Mouse (Mus musculus): Measurements from ENCODE around the gene Spry2. TPM values are rescaled to one million over a fixed set of nuclear protein-coding genes. Genes with fewer than 3 reads are reported as not detected.

Spry2 gene
- total RNA-seq (2021) = 36.8 and 38.0 TPM in 2 replicates
- long read RNA-seq, experiment 1, transcript Spry2-201 (2 exons, 2,087 nt) = major isoform, 5 of 7 reads
- long read RNA-seq, experiment 1, partial matches to known transcripts = 0 of 7 reads
- long read RNA-seq, experiment 1, other reads (novel, unspliced or antisense) = 2 of 7 reads
- long read RNA-seq, experiment 2, transcript Spry2-201 (2 exons, 2,087 nt) = major isoform, 7 of 7 reads
- long read RNA-seq, experiment 2, partial matches to known transcripts = 0 of 7 reads
- long read RNA-seq, experiment 2, other reads (novel, unspliced or antisense) = 0 of 7 reads

DNA sequence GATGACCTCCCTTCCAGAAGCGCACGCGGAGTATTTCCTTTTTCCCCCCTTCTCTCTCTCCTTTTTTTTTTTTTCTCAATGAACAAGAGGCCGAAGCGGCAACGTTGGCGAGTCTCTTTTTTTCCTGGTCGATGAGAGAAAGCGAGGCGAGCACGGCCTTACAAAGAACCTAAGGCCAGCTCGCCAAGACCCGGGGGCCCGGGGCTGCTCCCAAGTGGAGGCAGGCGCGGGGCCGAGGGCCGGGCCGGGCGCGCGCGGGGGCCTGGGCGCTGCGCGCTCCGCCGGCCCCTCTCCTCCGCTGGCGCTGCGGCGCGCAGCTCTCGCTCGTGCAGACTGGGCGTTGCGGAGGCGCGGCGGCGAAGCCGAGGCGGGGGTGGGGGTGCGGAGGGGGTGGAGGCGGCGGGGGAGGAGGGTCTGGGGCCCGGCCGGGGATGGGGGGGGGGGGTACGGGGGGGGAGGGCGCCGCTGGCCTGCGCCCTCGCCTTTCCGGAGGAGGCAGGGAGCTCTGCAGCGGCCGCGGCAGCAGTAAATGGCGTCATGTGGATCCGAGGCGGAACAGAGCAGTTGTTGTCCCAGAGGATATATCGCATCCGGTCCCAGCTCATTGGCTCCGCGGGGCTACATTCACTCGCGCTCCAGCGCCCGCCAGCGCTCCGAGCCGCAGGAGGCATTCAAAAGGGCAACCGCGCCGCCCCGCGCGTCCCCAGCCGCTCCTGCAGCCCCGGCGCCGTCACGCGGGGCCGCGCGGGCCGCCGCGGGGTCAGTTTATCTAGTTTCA is at the start of gene Spry2:
Spry2 (minus strand) TSS at position 29 of the 778 bp plus-strand sequence.
- DNase-seq = peak; percentile 95

DNA sequence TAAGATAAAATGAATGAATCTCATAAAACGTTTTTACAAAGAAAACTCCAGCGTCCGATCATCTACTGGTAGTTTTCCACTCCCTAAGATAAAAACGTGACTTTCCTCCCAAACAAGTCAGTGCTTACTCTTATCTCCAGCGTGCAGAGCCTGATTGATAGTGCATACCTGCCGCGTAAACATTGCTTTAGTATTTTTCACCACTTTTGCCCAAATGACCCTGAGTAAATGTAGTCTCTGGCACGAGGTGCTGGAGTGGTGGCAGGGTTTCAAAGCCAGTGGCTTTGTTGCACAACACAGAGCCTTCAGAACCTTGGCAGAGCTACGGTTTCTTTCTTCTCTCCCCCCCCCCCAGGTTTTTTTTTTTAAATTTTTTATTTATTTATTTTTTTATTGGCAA is 44.7 kb upstream of the Spry2 start:
- DNase-seq = peak; percentile 83

GRCm38 (mm10) chr14:105926726-105927125 is 30.1 kb upstream of the Spry2 start:
- DNase-seq = peak; percentile 26

DNA sequence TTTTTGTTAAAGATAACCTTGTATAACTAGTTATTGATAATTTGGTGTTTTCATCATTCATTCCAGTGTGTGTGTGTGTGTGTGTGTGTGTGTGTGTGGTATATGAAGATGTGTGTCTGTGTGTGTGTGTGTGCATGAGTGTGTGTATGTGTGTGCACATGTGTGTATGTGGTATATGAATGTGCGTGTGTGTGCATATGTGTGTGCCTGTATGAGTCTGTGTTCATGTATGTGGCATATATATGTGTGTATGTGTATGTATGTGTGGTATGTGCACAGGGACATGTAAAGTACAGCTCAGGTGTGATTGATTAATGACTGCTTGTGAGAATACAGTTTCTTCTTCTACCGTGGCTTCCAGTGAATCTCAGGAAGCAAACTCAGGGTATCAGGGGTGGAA is 28.7 kb upstream of the Spry2 start:
- no peak for DNase-seq

DNA sequence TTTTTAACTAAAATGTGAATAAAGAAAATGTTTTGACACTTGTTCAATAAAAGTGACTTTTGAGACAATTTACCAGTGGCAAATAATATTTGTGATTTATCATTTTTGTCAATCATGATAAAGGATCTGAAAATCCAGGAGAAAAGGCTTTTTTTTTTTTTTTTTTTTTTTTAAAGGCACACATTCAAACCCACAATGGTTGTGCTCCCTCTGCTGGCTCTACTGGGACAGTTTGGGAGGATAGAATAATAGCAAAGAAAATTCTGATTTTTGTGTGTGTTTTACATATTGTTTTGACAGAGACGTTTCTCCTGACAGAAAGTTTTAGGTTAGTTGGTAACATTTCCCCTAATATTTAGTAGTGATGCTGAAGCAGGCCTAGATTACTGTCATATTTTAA is 28.1 kb upstream of the Spry2 start:
- DNase-seq = peak; percentile 45

- peak; percentile 27 for DNase-seq
Measured at GRCm38 (mm10) chr14:105922874-105923273, 26.3 kb upstream of the Spry2 start.

DNA sequence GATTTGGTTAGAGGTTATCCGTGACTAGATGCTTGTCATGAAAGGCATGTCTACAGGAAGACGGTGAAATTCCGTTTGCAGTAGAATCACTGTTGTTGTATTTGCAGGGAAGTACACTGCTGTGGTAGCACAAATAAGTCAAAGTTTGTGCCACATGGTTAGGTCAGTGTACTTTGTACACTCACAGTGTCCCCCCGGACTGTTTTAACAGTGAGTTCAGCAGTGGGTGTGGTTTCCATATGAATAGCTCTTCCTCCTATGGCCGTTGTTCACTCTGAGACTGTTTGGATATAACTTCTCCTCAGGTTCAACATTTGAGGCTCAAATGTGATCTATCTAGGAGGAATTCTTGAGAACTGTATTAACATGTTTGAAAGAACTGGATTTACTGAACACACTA is 25.8 kb upstream of the Spry2 start:
- no peak for DNase-seq

- no peak for DNase-seq
Measured at GRCm38 (mm10) chr14:105921217-105921695, 24.6 kb upstream of the Spry2 start.

- no peak for DNase-seq
Measured at GRCm38 (mm10) chr14:105920395-105921216, 24.0 kb upstream of the Spry2 start.

DNA sequence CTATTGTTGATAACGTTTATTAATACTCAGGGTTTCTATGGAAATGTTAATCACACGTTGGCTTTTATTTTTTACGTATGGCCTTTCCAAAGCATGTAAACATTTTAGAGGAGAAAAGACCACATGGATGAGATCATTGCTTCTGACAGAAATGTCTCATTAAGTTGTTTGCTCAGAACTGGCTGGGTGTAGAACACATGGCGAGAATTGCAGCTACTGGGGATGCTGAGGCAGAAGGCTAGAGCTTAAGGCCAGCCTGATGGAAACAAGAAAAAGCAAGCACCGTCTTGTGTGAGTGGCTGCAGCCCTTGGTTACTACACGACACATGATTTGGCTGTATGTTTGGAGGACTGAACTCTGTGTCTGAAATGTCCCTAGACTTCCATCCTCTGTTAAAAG is 10.6 kb upstream of the Spry2 start:
- no peak for DNase-seq

DNA sequence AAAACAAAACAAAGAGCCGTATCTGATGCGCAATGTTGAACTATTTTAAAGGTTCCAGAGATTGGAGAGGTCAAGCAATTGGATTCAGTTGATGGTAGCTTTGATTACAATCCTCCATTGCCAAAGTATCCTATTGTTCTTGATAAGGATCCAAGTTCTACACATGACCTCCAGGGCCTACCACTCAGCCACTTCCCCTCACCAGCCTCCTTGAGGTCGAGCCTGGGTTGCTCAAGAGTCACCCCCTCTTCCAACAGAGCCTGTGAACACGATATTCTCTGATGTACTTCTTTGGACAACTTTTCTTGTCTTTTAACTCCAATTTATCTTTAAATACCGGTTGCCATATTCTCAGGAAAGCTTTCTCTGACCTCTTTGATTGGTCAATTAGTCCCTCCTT is 9.3 kb upstream of the Spry2 start:
- no peak for DNase-seq

DNA sequence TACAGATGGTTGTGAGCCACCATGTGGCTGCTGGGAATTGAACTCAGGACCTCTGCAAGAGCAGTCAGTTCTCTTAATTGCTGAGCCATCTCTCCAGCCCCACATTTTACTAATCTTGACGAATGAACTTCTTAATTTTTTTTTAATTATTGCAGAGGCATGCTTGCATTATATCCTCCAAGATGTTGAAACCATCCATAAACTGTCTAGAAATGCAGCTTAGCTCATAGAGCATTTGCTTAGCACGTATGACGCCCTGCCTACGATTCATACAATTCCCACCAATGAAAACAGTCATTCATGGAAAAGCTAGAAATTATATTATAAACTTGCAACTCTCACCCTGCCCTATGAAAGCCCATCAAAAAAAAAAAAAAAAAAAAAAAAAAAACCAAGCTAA is 8.9 kb upstream of the Spry2 start:
- DNase-seq = no peak

- DNase-seq = peak; percentile 51
Measured at GRCm38 (mm10) chr14:105902807-105903206, 6.2 kb upstream of the Spry2 start.

- no peak for DNase-seq
Measured at GRCm38 (mm10) chr14:105900841-105901240, 4.2 kb upstream of the Spry2 start.

DNA sequence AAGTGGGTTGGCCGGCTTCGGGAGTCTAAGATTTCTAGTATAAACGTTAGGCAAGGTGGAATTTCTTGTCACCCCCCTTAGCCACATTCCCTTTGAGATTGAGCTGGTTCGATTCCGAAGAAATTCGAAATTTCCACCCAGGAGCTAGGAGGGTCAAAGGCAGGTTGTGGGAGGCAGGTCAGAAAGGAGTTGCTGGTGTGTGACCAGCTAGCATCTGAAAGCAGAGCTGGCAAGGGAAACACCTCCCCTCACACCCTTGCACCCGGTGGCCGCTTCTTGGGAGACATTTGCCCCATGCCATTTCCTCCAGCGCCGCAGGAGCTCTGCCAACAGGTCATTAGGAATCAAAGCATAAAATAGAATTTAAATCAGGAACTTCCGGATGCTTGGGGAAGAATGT is 2.5 kb upstream of the Spry2 start:
- peak; percentile 21 for DNase-seq

DNA sequence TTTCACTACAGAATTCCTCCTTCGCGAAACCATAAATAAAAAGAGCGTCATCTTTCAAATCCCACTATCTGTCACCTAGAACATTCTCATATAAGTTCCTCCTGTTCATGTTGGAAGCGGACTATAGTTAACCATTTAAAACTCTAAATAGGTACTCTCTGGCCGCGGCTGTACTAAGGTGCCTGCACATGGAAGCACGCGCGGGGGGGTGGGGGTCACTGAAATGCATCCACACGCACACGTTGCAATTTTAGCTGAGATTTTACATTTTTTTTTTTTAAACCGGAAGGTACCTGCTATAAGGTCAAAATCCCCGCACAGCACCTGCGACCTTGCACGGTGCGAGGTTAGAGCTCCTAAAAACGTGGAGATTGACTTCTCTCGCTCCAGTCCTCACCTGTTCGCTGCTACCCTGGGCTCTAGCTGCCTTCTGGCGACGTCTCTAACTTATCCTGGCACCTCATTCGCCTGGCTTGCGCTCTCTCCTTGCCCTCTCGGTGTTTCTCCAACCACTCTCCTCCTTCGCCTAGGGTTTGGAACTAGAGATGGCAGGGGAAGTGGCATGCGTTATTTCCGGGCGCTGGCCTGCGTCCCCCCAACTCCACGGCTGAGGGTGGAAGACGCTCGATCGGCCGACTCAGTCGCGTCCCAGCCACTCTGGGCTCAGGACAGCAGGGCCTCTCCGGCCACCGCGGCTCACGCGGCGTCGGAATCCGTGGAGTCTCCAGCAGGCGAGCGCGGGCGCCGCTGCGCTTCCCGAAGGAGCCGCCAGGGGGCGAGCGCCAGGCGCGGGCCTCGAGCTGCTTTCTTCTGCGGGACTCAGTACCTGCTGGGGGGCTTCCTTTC is 1.9 kb upstream of the Spry2 start:
- peak; percentile 93 for DNase-seq

DNA sequence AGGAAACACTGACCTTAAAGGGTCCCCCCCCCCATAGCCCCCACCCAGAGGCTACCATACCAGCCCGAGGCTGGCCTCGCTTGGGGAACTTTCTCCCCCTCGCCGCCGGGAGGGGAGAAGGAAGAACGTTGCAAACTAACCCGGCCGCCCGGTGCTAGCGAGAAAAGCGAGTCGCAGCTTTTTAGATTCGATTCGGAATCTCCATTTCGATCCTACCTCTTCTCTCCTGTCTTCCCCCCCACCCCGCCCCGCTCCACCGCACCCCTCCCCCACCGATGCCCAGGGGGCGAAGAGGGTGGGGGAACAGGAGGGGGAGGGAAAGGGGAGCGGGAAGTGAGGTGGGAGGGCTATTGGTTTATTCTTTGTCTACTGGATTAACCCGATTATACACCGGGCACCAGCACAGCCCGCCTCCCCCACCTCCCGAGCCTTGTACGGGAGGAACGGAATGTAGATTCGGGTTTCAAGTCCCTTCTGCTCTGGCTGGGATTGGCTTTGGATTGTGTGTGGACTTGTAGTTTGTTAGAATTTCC is 1.0 kb upstream of the Spry2 start:
- peak; percentile 82 for DNase-seq

DNA sequence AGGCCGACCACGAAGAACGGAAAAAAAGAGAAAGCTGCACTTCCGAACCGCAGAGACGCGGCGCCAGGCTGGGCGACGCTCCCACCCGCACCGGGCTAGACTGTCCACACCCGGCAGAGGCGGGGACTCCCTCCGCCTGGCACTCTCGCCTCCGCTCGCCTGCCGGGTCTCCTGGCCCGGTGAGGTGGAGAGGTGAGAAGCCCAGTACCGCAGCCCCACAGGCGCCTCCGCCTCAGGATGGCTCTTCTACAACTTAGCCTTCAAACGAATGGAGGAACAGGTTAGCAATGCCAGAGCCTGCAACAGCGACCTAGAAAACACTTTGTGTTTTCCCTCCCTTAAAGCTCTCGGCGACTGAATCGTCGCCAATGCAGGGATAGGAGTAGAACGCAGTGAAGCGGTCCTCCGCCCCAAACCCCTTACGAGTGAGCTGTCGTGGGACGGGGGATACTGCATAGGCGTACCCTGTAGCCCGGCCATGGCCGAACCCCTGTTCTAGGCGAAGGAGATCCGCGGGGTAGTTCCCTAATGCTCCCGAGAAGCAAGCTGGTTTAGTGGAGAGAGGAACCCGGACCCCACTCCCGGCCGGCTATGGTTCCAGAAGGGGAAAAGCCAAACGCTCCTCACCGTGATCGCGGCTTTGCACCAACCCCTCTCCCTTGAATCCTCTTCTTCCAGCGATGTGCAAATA is 513 bp downstream of the Spry2 start:
- peak; percentile 74 for DNase-seq

- peak; percentile 83 for DNase-seq
Measured at GRCm38 (mm10) chr14:105894971-105895873, 1.4 kb downstream of the Spry2 start.

DNA sequence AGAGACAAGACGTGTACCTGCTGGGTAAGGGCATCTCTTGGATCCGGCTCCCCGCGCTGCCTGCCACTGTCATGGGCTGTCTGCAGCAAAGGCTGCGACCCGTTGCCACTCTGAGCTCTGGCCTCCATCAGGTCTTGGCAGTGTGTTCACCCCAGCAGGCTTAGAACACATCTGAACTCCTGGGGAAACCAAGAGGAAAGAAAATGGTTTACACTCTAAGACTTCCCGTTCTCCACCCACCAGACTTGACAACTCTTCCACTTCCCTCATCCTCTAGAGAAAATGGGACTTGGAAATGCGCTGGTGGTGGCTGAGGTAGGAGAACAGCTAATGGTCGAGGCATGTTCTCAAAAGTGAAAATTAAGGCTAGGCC is 3.0 kb downstream of the Spry2 start:
- peak; percentile 51 for DNase-seq

Data from adrenal gland, postnatal 14 days (tissue).